Mouse (Mus musculus): ENCODE results near the gene Atg4c.

GRCm38 (mm10) chr4:99151885-99152558 lies 41.7 kb upstream of the Atg4c start:
- TF ChIP-seq CTCF (IDR thresholded peaks at IDR 0.05; ENCODE audit: borderline replicate concordance, insufficient read depth, low read depth, low read length) (no peak), POLR2A (IDR thresholded peaks at IDR 0.05; ENCODE audit: borderline replicate concordance, insufficient read depth, low read length) (no peak)
